Mouse (Mus musculus) bone marrow, adult 2 months (tissue): ENCODE results near the gene Stt3b.

Experiments
- CTCF ChIP-seq: fragments of 200-500 bp; IDR thresholded peaks from 2 replicates; pipeline ENCODE4 v1.5.1; 2011; ENCODE audit warnings: low read length, control low read depth; ENCODE audit not compliant: control insufficient read depth, insufficient read depth
- POLR2A ChIP-seq: fragments of 200-500 bp; IDR thresholded peaks from 2 replicates; pipeline ENCODE4 v1.6.1; 2011; ENCODE audit warnings: low read depth, mild to moderate bottlenecking, control low read depth, low read length, borderline replicate concordance; ENCODE audit not compliant: control insufficient read depth

GRCm38 (mm10) chr9:115236352-115236841, 73.8 kb downstream of the Stt3b start:
- TF ChIP-seq CTCF (no peak), POLR2A (no peak)
